Mouse (Mus musculus): ENCODE measurements at regions not wholly inside any gene's neighbourhood (a gene's known extent, or its start where the extent isn't known, plus 50 kb on each side); places are given as distances from the start of the nearest gene placed in this dataset.

DNA sequence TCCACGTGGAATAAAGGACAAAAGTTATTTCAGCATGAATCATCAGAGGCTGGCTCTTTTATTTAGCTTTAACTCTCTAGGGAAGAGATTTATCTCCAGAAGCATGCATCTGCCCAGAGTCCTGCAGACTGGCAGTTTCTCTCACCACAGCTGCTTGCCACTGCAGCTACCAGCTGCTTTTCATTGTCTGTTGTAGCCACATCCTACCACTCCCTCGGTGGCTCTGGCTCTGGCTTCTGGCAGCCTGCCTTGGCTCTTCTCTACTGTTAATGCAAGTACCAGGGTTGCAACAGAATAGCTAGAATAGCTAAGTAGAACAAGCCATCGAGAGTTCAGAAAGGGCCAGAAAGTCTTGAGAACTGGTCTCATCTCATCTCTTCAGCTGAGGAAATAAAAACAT, 1014.2 kb downstream of the Nsun3 start:
- DNase-seq, result peak; percentile 2 to 10

DNA sequence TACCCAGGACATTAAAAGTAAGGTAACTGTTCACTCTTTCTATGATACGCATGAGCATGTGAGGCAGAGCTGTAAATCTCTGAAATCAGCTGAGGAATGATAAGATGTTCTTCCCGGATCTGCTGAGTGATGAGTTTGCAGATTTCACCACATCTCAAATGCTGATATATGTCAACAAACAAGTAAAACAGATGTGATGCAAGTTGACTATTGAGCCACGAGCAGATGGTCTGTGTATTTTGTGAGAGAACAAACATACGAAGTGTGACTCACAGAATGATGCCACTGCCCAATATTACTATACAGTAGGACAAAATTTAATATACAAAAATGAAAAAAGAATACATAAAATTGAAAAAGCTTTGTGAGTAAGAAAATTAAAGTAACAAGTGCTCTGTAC, 1058.9 kb downstream of the Nsun3 start:
- no peak for DNase-seq
